Mouse (Mus musculus): Measurements from ENCODE around the gene 6430531B16Rik.

6430531B16Rik gene

GRCm38 (mm10) chr7:139937810-139938209, 40.7 kb downstream of the 6430531B16Rik start:
- no peak for DNase-seq (ENCODE audit: low spot score in 2 of 2)

GRCm38 (mm10) chr7:139937138-139937537, 41.4 kb downstream of the 6430531B16Rik start:
- DNase-seq (ENCODE audit: low spot score in 2 of 2): no peak

DNA sequence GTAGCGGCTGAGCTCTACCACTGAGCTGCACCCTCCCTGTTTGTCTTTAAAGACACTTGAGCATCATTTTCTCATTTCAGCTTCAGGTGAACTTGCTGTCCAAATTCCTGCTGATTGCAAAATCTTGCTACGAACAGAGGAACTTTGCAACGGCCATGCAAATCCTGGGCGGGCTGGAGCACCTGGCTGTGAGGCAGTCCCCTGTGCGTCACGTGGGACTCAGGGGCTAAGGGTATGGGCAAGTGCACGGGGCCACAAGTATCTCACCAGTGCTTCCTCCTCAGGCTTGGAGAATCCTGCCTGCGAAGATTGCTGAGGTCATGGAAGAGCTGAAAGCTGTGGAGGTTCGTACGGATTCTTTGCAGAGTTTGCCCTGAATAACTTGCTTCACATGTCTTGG, 41.9 kb downstream of the 6430531B16Rik start:
- DNase-seq (ENCODE audit: low spot score in 2 of 2): no peak

GRCm38 (mm10) chr7:139930732-139931131, 47.8 kb downstream of the 6430531B16Rik start:
- no peak for DNase-seq (ENCODE audit: low spot score in 2 of 2)

Data from urinary bladder, postnatal 4 days (tissue).